Comparison of ENCODE assay signal across 25 mouse cellular contexts in the genomic region with DNA sequence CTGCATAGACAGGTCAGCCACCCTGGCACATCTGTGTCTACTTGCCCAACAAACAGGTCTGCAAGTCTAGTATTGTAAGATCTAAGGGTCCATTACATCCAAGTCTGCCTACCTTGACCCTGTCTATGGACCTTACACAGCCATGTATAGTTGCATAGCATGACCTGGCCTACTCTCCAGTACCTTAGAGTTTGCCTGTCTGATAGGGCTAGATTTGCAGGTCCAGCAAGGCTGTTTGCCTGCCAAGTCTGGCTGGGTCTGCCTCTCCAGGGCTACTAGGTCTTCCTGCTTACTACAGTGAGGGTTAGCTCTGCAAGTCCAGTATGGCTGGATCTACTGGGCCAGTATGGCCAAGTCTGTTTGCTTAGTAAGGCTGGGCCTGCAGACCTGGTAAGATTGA. TPM values are rescaled to one million over a fixed set of nuclear protein-coding genes. Genes with fewer than 3 reads are reported as not detected.
"Had no signal": no experiment of that assay in that cellular context is flagged by ENCODE, and none has a peak within 500 bp of the region (broad histone marks: within the 10 kb centered on the region; RNA-seq: fewer than 3 reads in every experiment).

No protein-coding gene starts in this region.

- H3K9ac ChIP-seq: heart, embryonic 12.5 days; hindbrain, embryonic 12.5 days; hindbrain, embryonic 14.5 days; intestine, embryonic 15.5 days; limb, embryonic 13.5 days; liver, embryonic 13.5 days; liver, embryonic 15.5 days had no signal

- H3K4me2 ChIP-seq: heart, embryonic 12.5 days; hindbrain, embryonic 12.5 days; hindbrain, embryonic 14.5 days; intestine, embryonic 15.5 days; limb, embryonic 13.5 days; liver, embryonic 11.5 days; liver, embryonic 13.5 days; liver, embryonic 15.5 days had no signal

- H3K36me3 ChIP-seq: heart, embryonic 10.5 days; heart, embryonic 12.5 days; hindbrain, embryonic 10.5 days; hindbrain, embryonic 12.5 days; intestine, embryonic 15.5 days; limb, embryonic 13.5 days; liver, embryonic 13.5 days; liver, embryonic 15.5 days had no signal

- H3K27ac ChIP-seq: heart, embryonic 10.5 days; hindbrain, embryonic 10.5 days; hindbrain, embryonic 12.5 days; hindbrain, embryonic 14.5 days; layer of hippocampus, adult 2 months; left cerebral cortex, adult 2 months; limb, embryonic 13.5 days; liver, embryonic 13.5 days; liver, embryonic 15.5 days had no signal

- H3K27me3 ChIP-seq: hindbrain, embryonic 12.5 days; intestine, embryonic 15.5 days; limb, embryonic 13.5 days; liver, embryonic 13.5 days; liver, embryonic 15.5 days had no signal

- H3K9me3 ChIP-seq: heart, embryonic 10.5 days; heart, embryonic 12.5 days; hindbrain, embryonic 10.5 days; hindbrain, embryonic 12.5 days; intestine, embryonic 15.5 days; limb, embryonic 13.5 days; liver, embryonic 13.5 days; liver, embryonic 15.5 days had no signal

- H3K4me3 ChIP-seq: heart, adult 2 months; heart, embryonic 10.5 days; heart, embryonic 12.5 days; hindbrain, embryonic 10.5 days; hindbrain, embryonic 12.5 days; intestine, embryonic 15.5 days; layer of hippocampus, adult 2 months; left cerebral cortex, adult 2 months; limb, embryonic 13.5 days; liver, embryonic 13.5 days; liver, embryonic 15.5 days had no signal

- H3K4me1 ChIP-seq: liver, embryonic 13.5 days; liver, embryonic 15.5 days had no signal

- ATAC-seq: hindbrain, embryonic 16.5 days; inflammation-experienced regulatory T-cells, adult 6 months; intestine, postnatal 0 days had no signal

- DNase-seq: gastrocnemius, postnatal 14 days; gastrocnemius, postnatal 36 days; heart, adult 2 months; heart, postnatal 10 days; heart, postnatal 4 days; kidney, adult 18-20 months; kidney, adult 8-10 months; kidney, postnatal 10 days; kidney, postnatal 25 days; liver; liver, embryonic 13.5 days had no signal

RNA-seq across cellular contexts. Expression of a gene that starts 55.8 kb away (rescaled TPM):
- polyA plus RNA-seq: inflammation-experienced regulatory T-cells, adult 6 months had no signal
